Mouse (Mus musculus): ENCODE measurements around the gene Vps33a. TPM values are rescaled to one million over a fixed set of nuclear protein-coding genes. Genes with fewer than 3 reads are reported as not detected.
A peak's percentile ranks its signal among the peaks of the same experiment; 100 is the strongest.

The Vps33a gene
- total RNA-seq (2017) = 21.2 to 31.5 TPM (median 21.2 TPM) in 3 replicates

DNA sequence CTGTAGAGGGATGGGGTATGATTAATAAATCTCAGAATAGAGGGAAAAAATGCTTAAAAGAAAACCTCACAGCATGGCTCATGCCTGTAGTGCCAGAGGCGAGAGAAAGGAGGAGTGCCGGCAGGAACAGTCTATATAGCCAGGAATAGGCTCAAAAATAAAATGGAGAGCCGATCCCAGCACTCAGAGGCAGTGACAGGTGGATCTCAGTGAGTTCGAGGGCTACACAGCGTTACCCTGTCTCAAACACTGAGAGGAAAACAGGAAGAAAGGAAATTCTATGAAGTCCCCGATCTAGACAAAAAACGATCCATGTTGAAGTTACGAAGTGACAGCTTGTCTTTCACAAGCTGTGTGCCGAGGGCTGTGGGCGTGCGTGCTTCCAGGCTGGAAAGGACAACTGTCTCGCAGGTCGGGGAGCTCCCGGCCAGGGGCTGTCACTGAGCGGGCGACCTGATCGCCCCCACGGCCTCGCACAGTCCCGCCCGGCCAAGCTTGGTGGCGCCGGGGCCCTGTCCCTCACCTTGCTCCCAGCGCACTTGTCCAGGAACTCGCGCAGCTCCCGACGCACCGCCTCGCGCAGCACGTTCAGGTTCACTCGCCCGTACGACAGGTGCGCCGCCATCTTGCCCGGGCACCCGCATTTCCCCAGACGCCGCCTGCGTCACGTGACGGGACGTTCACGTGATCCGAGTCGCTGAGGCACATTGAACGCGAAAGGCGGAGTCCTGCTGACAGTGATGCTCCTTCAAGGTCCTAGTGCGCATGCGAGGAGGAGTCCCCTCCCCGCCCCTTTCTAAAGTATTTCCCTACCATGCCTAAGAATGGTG lies at the start of gene Vps33a:
TSS of gene Vps33a (minus strand) at position 682 of the 830 bp plus-strand sequence.
- ATAC-seq (replicated peaks; ENCODE audit: insufficient number of reproducible peaks, low FRiP score, low TSS enrichment, poor library complexity, severe bottlenecking) = peak; percentile 99

- no peak for ATAC-seq (replicated peaks; ENCODE audit: insufficient number of reproducible peaks, low FRiP score, low TSS enrichment, poor library complexity, severe bottlenecking)
Measured at GRCm38 (mm10) chr5:123622421-123622820, 49.6 kb upstream of the Vps33a start.

DNA sequence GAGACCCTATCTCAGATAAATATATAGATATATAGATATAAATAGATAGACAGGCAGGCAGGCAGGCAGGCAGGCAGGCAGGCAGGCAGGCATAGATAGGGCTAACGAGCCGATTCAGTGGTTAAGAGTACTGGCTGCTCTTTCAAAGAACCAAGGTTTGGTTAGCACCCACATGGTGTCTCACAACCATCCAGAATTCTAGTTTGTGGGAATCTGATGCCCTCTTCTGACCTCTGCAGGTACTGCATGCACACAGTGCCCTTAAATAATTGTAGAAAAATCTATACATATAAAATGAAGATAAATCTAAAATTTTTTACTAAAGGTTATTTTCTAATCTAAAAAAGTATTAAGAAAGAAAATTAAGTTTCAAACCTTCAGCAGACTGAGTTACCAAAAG lies 45.7 kb upstream of the Vps33a start:
- no peak for ATAC-seq (replicated peaks; ENCODE audit: insufficient number of reproducible peaks, low FRiP score, low TSS enrichment, poor library complexity, severe bottlenecking)

GRCm38 (mm10) chr5:123614246-123614645 lies 41.4 kb upstream of the Vps33a start:
- ATAC-seq (replicated peaks; ENCODE audit: insufficient number of reproducible peaks, low FRiP score, low TSS enrichment, poor library complexity, severe bottlenecking) = no peak

DNA sequence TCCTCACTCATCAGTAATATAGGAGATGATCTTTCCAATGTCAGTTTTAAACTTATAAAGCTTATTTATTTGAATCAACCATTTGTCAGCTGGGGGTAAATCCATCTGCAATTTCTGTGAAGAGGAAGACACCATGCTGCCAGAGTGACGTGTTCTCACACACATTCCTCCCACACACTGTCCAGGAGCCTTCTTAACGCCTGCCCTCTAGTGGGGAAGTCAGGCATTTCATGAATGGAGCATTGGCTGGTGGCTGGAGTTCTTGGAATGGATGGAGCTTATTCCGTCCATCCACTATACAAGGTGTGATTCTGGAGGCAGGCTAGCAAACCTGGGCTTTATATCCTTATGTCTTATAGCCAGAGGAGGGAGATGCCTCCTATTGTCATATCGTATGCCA lies 37.0 kb upstream of the Vps33a start:
- peak; percentile 69 for ATAC-seq (replicated peaks; ENCODE audit: insufficient number of reproducible peaks, low FRiP score, low TSS enrichment, poor library complexity, severe bottlenecking)

DNA sequence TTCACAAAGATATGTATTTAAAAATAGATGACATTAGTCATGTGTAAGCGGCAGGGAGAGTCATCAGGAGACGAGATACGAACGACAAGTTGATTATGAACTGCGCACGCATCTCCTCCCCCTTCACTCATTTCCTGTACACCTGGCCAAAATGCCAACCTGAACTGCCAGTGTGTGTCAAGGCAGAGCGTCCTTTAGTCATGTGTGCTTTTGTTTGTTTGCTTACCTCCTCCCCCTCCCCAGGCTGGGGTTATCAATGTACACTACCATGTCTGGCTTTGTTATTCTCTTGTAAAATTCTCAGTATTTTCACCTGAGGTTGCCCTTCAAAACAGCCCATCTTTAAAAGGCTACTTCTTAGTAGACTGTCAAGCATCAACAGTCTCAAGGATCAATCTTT lies 36.6 kb upstream of the Vps33a start:
- no peak for ATAC-seq (replicated peaks; ENCODE audit: insufficient number of reproducible peaks, low FRiP score, low TSS enrichment, poor library complexity, severe bottlenecking)

DNA sequence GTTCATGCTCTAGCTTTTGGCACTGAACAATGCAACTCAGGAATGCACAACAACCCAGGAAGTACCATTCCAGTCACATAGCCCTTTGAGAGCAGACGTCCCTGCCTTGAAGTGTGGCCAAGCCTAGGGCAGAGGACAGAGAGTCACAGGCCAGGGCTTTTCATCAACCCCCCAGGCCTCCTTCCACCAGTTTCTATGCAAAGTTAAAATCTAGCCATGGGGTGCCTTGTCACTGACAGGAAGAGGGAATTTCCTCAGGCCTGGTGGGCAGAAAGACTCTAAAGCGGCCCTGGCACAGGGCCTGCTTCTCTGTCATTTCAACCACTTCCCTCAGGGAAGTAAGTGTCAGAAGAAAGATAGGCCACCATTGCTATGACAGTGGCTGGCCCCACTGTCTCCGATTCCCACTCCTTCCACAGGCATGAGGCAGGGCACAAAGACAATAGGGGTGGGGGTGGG lies 34.4 kb upstream of the Vps33a start:
- ATAC-seq (replicated peaks; ENCODE audit: insufficient number of reproducible peaks, low FRiP score, low TSS enrichment, poor library complexity, severe bottlenecking) = no peak

DNA sequence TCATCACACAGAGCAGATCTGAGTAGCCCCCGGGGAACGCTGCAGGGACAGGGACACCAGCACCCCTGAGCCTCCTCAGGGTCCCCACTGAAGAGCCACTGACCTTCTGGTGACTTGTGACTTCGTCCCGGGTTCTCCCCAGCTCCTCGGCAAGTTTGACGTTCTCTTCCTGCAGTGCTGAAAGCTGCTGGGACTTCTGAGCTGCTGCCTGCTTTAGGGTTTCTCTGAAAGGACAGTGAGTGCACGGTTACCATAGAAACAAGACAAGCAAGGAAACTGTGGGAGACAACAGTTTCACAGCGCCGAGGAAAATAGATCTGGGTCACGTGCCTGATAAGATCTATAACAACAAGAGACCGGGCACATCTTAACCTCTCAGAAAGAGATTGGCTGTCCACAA lies 30.7 kb upstream of the Vps33a start:
- no peak for ATAC-seq (replicated peaks; ENCODE audit: insufficient number of reproducible peaks, low FRiP score, low TSS enrichment, poor library complexity, severe bottlenecking)

DNA sequence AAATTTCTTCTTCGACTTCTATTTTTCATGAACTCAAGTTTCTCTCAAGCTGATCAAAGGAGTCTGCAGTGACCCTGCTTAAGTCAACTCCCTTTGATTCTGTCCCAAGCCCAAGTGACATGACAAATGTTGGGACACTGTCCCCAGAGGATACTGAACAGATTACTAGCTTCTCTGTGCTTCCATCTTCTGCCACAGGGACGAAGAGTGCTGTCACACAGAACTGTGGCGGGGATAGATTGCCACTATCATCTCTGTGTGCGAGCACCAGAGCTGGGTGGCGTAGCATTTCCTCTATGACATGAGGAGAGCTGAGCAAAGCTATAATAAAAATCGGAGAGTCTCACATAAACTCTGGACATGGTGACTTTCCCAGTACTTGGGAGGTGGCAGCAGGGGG lies 29.3 kb upstream of the Vps33a start:
- no peak for ATAC-seq (replicated peaks; ENCODE audit: insufficient number of reproducible peaks, low FRiP score, low TSS enrichment, poor library complexity, severe bottlenecking)

- no peak for ATAC-seq (replicated peaks; ENCODE audit: insufficient number of reproducible peaks, low FRiP score, low TSS enrichment, poor library complexity, severe bottlenecking)
Measured at GRCm38 (mm10) chr5:123599319-123599718, 26.5 kb upstream of the Vps33a start.

GRCm38 (mm10) chr5:123593622-123594280 lies 20.9 kb upstream of the Vps33a start:
- ATAC-seq (replicated peaks; ENCODE audit: insufficient number of reproducible peaks, low FRiP score, low TSS enrichment, poor library complexity, severe bottlenecking) = no peak

DNA sequence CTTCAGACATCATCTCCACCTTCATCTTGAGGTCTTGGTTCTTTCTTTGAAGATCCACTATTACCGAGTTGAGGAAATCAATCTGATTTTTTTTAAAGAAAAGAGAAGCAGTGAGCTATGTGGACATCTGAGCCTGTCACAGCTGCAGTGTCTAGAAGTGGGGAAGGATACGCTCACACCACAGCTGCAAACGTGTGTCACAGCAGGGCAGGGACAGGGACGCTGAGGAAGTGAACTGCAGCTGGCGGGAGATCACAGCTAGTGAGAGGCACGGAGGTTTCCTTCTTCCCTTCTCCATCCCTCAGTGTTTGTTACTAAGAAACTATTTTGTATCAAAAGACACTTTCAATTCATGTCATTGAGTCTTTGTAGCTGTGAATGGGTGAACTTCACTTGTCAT lies 7.2 kb upstream of the Vps33a start:
- ATAC-seq (replicated peaks; ENCODE audit: insufficient number of reproducible peaks, low FRiP score, low TSS enrichment, poor library complexity, severe bottlenecking) = 0 out of 2 replicates have a peak, but pooled peaks have one; percentile 42

- no peak for ATAC-seq (replicated peaks; ENCODE audit: insufficient number of reproducible peaks, low FRiP score, low TSS enrichment, poor library complexity, severe bottlenecking)
Measured at GRCm38 (mm10) chr5:123576696-123577095, 3.9 kb upstream of the Vps33a start.

GRCm38 (mm10) chr5:123573362-123573761 lies 524 bp upstream of the Vps33a start:
- ATAC-seq (replicated peaks; ENCODE audit: insufficient number of reproducible peaks, low FRiP score, low TSS enrichment, poor library complexity, severe bottlenecking) = no peak

- ATAC-seq (replicated peaks; ENCODE audit: insufficient number of reproducible peaks, low FRiP score, low TSS enrichment, poor library complexity, severe bottlenecking) = no peak
Measured at GRCm38 (mm10) chr5:123561128-123561527, 11.7 kb downstream of the Vps33a start.

GRCm38 (mm10) chr5:123559588-123559987 lies 13.2 kb downstream of the Vps33a start:
- ATAC-seq (replicated peaks; ENCODE audit: insufficient number of reproducible peaks, low FRiP score, low TSS enrichment, poor library complexity, severe bottlenecking) = no peak

DNA sequence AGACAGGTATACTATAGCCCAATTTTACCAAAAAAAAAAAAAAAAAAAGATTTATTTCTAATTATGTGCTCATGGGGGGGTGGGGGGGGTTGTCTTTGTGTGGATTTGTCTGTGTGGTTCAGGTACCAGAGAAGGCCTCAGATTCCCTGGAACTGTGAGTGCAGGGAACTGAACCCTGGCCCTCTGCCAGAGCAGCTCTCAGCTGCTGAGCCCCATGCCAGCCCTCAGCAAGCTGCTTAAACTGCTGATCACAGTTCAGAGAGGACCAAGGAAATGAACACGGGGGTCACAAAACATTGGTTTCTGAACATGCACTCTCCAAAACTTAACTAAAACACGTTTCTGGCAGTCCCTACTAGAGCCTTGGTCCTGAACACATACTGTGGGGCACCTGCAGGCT lies 16.4 kb downstream of the Vps33a start:
- ATAC-seq (replicated peaks; ENCODE audit: insufficient number of reproducible peaks, low FRiP score, low TSS enrichment, poor library complexity, severe bottlenecking) = no peak

DNA sequence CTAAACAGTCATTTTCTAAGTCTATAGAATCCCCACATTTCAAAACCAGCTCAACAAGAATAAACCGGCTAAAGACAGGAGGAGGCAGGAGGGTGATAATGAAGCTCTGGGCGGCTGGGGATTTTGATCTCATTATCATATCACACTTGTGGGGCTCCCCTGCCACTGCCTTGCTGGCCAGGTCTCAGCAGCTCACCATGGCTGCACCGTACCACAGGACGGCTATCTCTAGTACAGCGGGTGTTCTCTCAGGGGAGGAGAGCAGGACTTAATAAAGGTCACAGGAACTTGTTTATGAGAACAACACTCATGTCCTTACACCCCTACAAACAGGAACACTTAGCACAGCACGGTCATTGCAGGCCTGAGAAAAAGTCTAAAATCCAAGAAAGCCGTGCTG lies 17.1 kb downstream of the Vps33a start:
- no peak for ATAC-seq (replicated peaks; ENCODE audit: insufficient number of reproducible peaks, low FRiP score, low TSS enrichment, poor library complexity, severe bottlenecking)

DNA sequence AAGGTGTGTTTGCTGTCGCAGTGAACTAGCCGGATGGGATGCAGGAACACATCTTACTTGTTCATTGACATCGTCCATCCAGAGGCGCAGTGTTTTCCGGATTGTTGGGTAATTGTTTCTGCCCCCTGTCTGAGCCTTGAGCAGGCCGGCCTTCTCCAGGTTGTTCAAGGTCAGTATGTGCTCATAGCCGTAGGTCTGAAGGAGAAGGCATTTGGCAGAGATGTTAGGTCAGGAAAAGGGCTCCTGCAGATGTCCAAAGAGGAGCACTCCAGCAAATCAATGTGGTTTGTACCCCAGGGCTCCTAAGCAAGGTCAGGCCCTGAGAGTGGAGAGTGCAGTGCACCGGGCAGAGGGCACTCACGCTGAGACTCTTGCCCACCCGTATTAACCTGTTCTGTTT lies 39.0 kb downstream of the Vps33a start:
- ATAC-seq (replicated peaks; ENCODE audit: insufficient number of reproducible peaks, low FRiP score, low TSS enrichment, poor library complexity, severe bottlenecking) = no peak

DNA sequence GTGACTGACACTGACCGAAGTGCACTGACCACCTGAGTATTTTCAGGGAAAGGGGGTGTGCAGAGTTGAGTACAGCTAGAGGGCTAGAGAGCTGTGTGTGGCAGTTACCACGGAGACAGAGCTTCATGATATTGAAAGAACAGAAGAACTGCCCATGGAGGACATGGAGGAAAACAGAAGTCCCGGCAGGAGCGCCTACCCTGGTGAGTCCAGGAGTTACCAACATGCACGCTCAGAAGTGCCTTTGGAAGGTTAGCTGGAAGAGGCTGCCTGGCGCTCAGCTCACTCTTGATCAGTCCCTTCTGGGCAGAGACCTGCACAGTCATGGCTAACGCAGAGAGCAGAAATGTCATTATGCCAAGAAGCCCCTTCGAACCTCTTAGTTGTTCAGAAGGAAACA lies 42.8 kb downstream of the Vps33a start:
- ATAC-seq (replicated peaks; ENCODE audit: insufficient number of reproducible peaks, low FRiP score, low TSS enrichment, poor library complexity, severe bottlenecking) = no peak

Data from monocyte, adult 5-6 weeks (primary cell).